ENCODE assay signal across 16 mouse cellular contexts in the genomic region with DNA sequence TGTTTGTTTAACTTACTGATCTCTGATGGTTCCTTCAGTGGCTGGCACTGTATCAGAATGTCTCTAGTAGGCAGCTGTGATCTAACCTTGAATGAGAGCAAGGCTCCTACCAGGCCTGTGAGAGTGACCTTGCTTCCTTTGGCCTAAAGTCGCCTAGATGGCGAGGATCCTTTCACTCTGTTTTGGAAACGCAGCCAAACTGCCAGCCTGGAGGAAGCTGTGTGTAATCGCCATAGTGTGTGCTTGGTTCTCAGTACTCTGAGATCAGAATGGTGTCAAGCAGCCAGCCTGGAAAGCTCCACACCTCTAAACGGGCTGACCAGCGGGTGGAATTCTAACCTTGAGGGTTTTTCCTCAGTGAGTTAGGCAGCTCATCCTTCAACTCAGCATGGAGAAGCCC. TPM values are rescaled to one million over a fixed set of nuclear protein-coding genes. Genes with fewer than 3 reads are reported as not detected.
"Had no signal": no experiment of that assay in that cellular context is flagged by ENCODE, and none has a peak within 500 bp of the region (broad histone marks: within the 10 kb centered on the region; RNA-seq: fewer than 3 reads in every experiment).

No protein-coding gene starts in this region.

- H3K9me3 ChIP-seq: kidney, embryonic 15.5 days; limb, embryonic 12.5 days; liver, embryonic 13.5 days; lung, embryonic 15.5 days; midbrain, embryonic 12.5 days; stomach, embryonic 15.5 days had no signal

- DNase-seq: kidney, adult 2 months; kidney, postnatal 14 days; liver; liver, embryonic 13.5 days; liver, postnatal 0 days; lung, postnatal 14 days; right cerebral cortex, postnatal 14 days; thymus, postnatal 4 days had no signal

- H3K36me3 ChIP-seq: kidney, embryonic 15.5 days; limb, embryonic 12.5 days; liver, embryonic 13.5 days; lung, embryonic 15.5 days; midbrain, embryonic 12.5 days; stomach, embryonic 15.5 days had no signal

- H3K4me2 ChIP-seq: kidney, embryonic 15.5 days; limb, embryonic 12.5 days; liver, embryonic 13.5 days; lung, embryonic 15.5 days; midbrain, embryonic 12.5 days; stomach, embryonic 15.5 days had no signal

- ATAC-seq: liver, postnatal 0 days had no signal

- H3K4me3 ChIP-seq: kidney, embryonic 15.5 days; left cerebral cortex, adult 2 months; limb, embryonic 12.5 days; liver, embryonic 13.5 days; lung, embryonic 15.5 days; megakaryocyte, embryonic 14.5 days; midbrain, embryonic 12.5 days; stomach, embryonic 15.5 days had no signal

- H3K9ac ChIP-seq: kidney, embryonic 15.5 days; limb, embryonic 12.5 days; liver, embryonic 13.5 days; liver, postnatal 0 days; lung, embryonic 15.5 days; midbrain, embryonic 12.5 days; stomach, embryonic 15.5 days had no signal

- H3K27ac ChIP-seq: kidney, embryonic 15.5 days; left cerebral cortex, adult 2 months; limb, embryonic 12.5 days; liver, embryonic 13.5 days; lung, embryonic 15.5 days; macrophage; midbrain, embryonic 12.5 days; stomach, embryonic 15.5 days had no signal

- H3K27me3 ChIP-seq: kidney, embryonic 15.5 days; limb, embryonic 12.5 days; liver, embryonic 13.5 days; lung, embryonic 15.5 days; megakaryocyte, embryonic 14.5 days; midbrain, embryonic 12.5 days; stomach, embryonic 15.5 days had no signal

RNA-seq across cellular contexts. Expression of a gene that starts 36.9 kb away (rescaled TPM):
- polyA plus RNA-seq: macrophage had no signal
